Mouse (Mus musculus) lung, postnatal 10 days (tissue): Measurements from ENCODE around the gene Ryr2.
"Not testable (repeated sequence)": the region's sequence is repeated elsewhere in the genome, so short reads cannot be mapped to it uniquely, and the experiment has no call there.

Experiments used
- DNase-seq: peaks from one replicate; pipeline ENCODE4 v3.0.0; 2021

Ryr2 gene

DNA sequence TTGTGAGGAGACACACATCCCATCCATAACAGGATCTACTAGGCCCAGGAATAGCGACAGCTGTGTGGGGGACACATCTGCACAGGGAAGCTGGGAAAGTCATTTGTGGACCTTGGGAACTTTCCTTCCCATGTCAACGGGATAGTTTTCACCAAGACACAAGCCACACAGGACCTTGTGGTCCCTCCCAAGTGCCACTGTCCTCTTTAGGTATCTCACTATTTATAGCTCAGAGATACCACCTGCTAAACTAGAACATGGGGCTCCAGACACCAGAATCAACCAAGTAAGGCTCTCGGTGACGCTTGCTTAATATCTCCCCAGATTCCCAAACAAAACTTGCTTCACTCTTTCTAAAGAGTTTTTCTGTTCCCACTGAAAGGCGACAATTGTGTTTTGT lies 73.5 kb downstream of the Ryr2 start:
- DNase-seq, result no peak

DNA sequence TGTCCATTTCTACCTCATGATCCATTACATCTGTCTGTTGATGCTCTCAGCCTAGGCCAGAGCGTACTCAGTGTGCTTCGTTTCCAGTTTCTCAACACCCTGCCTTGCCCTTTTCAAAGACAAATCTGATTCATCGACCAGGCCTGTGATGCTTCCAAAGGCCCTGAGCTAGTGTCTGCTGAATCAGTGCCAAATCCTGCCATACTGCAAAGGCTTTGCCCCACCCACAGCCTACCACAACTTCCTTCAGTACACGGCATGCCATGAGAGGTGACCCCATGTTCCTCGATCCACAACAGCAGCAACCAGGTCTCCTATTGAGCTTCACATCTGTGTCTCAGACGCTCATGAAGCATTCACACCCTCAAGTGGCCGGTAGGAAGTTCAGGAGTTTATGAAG lies 76.9 kb downstream of the Ryr2 start:
- DNase-seq, result no peak

DNA sequence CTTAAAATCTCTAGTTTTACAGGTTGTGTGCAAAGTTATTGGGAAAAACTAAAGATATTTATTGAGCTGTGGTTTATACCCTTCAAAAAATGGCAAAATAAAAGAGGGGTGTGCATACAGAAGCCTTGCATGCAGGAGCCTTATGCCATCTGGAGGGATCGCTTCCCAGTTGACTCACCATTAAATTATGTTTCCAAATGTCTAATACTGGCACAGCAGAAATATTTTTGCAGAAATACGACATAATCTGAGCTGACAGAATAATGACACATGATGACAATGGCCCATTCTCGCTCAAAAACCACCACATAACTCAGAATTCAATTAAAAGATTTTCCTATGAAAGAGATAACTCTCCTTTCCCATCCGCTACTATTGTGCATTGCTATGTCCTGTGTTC lies 77.4 kb downstream of the Ryr2 start:
- no peak for DNase-seq

DNA sequence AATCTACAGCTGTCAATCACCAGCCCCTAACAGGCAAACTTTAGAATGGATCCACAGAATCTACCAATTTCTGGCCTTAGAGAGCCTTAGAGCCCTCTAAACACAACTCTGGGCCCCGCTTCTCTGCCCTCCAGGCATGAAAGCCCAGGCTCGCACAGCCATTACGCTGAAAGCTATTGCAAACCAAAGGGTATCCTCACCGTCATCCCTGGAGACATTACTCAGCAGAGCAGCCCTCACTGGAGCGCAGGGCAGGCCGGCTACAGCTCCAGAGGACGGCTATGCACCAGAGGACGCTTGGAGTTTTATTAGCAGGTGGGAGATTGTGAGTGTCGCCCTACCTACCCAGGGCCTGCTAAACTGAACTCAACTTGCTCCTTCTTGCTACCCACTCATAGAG lies 88.7 kb downstream of the Ryr2 start:
- DNase-seq, result no peak

DNA sequence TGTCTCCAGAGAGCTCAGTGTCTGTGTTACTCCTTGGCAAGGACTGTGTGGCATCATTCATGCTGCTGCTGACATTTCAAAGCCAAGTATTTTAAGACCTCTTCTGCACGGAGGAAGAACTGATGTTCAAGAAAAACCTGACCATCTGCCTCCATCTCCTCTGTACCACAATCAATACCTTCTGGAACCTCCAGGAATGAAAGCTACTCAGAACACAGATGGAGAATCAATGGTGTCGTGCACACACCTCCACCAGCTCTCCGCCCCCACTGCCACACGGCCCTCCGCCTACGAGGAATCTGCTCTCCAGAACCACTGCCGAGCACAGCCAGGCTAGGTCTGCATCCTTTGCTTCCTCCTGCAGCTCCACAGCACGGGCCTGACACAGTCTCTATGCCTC lies 92.8 kb downstream of the Ryr2 start:
- DNase-seq, result no peak

DNA sequence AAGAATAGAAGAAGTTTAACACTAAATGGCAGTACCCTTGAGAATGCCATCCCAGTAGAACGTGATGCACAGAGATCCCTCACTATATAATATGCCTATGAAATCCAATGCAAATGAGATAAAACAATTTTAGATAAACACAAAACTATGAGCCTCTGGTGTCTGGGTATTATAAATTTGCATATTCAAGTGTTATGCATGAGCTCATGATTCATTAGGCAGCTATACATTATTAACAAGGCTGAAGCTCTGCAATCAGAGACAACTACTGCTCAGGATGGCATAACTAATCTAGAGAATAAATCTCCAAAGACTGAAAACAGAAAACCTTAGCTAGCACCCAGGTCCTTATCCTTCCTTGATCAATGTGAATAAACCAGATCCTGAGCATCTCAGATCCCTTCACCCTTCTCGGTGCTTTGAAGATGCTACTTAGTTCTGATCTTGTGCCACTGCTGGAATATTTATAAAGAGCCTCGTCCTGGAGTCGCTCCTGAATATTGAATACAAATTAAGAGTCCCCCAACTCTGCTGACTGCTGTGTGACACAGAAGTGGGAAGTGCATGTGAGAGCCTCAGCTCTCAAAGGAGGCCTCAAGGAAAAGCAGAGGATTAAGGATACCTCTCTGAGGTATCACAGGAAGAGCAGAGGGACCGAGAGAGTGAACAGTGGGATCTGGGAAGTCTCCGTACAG lies 97.6 kb downstream of the Ryr2 start:
- no peak for DNase-seq

DNA sequence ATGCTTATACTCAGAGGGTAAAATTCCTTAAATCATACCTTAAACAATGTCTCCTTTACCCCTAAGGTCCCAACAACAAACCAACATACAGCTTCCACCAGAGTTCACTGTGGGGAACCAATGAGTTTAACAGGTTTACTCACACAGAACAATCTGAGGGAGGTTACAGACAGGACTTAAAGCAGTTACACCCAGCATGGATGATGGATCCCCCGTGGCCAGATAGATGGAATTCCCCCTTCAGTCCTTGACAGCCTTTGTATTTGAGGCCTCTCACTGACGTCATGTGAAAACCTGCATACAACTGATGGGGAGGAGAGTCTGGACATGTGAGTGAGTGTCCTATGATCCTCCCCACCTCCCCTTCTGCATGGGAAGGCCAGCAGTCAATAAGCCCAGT lies 99.2 kb downstream of the Ryr2 start:
- no peak for DNase-seq

DNA sequence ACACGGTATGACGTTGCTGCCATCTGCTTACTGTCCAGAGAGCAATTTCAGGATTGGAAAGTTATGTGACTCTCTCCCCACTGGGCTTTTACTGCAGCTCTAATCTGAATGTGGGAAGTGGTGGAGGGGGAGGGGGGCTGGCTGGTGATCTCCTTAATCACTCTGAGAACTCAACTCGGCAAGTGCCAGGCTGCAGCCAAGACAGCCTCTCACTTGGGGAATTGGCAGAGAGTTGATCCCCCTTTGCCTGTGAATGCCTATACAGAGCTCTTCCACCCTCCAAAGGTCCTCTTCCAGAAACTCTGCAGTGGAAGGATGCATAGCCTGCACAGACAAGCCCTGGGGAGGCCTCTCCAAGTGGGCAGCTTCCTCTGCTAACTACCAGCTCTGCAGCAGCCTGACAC lies 104.9 kb downstream of the Ryr2 start:
- no peak for DNase-seq

DNA sequence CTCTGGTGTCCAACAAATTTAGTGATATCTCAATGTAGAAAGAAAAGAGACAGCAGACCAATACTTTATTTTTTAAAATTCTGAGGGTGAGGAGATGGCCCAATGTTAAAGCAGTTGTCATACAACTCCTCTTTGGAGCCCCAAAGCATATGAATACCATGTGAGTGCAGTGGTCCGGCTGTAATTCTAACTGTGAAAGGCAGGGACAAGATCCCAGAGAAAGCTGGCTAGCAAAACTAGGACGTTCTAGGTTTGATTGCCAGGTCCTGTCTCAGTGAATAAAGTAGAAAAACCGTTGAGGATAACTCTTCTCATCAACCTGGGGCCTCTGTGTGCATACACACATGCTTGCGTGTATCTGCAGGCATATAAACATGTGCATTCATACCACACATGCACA lies 106.9 kb downstream of the Ryr2 start:
- DNase-seq, result no peak

DNA sequence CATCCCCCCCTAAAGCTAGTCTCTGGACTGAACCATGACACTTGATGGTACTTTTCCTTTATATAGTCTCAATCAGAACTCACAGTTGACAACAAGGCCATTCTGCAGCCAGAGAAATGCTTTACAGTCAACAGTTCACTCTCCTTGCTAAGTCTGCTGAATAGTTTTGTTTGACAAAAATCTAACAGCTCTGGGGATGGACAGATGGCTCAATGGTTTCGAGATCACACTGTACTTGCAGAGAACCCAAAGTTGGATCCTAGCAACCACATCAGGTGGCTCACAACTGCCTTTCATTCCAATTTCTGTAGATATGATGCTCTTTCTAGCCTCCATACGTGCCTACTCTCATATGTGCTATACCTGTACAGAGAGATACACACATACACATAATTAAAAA lies 109.4 kb downstream of the Ryr2 start:
- DNase-seq, result no peak

DNA sequence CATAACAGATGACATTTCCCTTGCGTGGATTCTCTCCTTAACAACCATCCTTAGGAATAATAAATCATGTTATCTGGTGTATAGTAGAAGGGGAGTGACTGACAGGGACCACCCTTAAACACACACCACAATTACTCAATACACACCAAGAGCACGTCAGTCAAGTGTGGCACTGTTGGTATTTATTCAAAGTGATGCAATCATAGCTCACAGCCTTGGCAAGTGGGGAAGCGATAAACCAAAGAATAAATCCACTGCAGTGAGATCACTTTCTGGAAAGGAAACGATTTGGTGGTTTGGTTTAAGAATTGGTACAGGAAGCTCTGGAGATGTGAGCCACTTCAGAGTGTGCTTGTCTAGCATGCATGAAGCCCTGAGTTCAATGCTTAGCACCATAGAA lies 119.2 kb downstream of the Ryr2 start:
- DNase-seq, result no peak

DNA sequence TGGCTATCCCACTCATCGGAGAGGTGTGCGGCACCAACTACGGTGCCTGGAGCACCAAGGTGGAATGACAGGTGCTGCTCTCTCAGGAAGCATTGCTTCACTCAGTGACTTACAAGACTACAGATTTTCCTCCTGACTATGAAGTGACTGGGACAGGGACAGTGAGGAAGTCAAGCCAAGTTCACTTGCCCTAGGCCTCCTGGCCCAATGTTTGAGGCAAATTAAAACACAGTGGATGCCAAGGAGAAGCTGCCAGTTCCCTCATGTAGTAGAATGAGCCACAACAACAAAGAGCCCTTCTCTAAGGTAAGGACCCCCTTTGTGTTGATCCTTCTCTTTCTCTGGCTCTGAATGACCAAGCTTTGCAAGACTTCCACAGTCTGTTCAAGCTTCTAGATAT lies 121.7 kb downstream of the Ryr2 start:
- DNase-seq, result no peak

DNA sequence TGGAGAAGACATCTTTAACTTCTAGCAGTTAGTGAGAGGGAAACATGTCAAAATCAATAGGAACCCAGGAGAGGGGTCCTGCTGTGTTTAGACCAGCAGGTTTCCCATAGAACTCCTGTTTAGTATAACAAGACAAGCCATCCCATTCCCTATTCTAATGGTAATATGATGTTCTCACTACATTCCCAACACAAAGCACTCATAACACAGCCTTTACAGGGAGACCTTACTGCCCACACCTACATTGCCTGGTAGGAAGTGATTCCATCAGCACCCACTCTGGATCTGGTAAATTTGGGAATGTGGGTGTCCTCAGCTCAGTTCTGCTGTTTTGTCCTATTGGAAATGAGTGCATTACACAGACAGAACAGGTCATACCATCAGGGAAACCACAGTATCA lies 127.7 kb downstream of the Ryr2 start:
- DNase-seq, result no peak

DNA sequence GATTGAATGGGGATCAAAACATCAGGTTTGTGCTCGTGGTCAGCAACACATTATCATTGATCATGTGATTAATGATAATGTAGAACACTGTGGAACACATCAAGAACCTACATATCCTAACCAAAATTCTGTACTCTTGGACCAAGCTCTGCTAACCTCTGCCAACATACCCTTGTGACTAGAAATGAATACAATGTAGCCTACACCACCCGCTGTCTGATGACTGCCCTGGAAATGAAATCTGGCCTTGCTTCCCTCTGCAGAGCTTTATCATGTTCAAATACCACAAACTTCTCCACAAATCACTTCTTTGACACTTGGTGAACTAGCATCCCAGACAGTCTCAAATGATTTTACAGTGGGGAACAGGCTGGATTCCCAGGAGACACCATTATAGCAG lies 128.4 kb downstream of the Ryr2 start:
- DNase-seq, result no peak

DNA sequence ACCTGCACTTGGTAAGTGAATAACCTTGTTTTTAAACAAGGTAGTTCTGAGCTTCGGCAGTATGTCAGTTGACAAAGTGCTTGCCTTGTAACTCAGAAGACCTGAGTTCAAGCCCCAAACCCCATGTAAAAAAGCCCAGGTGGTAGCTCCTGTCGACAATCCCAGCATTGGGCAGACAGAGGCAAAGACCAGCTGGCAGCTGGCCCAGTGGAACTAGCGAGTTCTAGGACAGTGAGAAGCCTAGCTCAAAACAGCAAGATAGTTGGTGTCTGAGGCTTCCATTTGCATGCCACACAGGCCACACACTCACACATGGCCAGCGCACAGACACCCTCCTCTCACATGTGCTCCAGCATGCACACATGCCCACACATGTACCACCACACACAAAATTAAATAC lies 129.1 kb downstream of the Ryr2 start:
- no peak for DNase-seq

DNA sequence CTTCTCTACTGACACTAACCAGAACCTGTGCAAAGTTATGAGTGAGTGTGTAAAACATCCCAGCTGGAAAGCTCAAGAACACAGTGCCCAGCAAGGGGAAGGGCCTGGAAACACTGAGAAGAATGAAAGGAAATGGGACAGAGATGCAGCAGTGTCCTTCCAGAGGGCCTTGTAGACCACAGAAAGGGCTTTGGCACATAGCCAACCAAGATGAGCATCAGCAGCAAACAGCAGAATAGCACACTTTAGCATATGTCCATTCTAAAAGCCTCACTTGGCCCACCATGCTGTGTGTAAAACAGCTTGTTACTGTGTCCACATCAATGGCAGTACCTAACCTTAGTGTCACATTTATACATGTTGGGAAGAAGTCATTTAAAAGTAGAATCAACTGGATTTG lies 142.4 kb downstream of the Ryr2 start:
- peak; percentile 12 for DNase-seq

DNA sequence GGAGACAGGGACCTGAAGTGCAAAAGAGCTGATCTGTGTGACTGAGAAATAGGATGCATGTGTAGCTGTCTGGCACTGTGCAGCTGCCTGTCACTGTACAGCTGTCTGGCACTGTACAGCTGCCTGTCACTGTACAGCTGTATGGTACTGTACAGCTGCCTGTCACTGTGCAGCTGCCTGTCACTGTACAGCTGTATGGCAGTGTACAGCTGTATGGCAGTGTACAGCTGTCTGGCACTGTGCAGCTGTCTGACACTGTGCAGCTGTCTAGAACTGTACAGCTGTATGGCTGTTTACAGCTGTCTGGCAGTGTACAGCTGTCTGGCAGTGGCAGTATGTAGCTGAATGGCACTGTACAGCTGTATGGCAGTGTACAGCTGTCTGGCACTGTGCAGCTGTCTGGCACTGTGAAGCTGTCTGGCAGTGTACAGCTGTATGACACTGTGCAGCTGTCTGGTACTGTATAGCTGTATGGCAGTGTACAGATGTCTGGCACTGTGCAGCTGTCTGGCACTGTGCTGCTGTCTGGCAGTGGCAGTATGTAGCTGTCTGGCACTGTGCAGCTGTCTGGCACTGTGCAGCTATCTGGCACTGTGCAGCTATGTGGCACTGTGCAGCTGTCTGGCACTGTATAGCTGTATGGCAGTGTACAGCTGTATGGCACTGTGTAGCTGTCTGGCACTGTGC lies 147.1 kb downstream of the Ryr2 start:
- no peak for DNase-seq

DNA sequence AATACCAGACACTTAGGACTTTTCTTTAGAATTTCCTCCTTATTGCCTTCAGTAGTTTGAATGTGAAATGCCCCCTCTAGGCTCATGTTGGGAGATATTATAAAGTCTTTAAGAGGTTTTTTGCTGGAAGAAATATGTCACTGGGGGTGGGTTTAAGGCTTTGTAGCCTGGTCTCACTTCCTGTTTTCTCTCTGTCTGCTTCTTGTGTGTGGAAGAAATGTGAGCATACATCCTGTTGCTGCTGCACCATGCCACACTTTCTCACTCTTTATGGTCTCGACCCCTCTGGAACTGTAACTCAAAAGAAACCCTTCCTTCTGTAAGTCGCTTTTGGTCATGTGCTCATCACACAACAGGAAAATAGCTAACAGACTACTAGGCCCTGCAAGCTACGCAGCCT lies 147.9 kb downstream of the Ryr2 start:
- DNase-seq, result no peak

DNA sequence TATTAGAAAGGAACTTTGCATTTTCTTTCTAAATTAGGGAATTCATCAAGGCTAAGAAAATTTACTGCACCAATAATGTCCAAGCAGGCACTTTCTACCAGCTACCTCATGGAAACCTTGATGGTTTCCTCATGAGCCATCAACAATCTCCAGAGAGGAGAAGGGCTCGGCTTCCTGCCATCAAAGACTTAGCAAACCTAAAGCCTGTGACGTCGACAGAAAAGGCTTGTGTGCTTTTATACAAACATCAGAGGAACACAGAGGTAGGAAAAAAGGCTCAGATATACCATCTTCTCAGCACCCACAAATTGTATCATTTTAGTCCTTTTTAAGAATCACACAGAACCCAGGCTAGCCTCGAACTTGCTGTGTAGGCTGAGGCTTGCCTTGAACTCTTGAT lies 148.5 kb downstream of the Ryr2 start:
- no peak for DNase-seq

DNA sequence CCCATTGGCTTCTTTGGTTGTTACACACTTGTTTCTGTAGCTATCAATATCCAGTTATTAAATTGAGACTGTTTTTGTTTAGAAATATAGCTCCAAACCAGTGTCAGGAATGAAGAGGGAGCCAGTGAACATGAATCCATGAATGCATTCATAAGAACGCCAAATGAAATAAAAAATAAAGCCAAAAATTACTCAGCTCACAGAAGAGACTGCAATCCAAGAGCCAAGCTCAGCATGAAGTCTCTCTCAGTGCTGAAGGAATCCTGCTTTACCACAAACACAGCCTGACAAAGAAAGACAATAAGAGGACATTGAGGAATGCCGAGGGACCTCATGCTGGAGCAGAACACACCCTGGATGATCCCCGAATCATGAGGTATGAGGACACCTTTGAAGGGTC lies 154.8 kb downstream of the Ryr2 start:
- DNase-seq, result no peak

DNA sequence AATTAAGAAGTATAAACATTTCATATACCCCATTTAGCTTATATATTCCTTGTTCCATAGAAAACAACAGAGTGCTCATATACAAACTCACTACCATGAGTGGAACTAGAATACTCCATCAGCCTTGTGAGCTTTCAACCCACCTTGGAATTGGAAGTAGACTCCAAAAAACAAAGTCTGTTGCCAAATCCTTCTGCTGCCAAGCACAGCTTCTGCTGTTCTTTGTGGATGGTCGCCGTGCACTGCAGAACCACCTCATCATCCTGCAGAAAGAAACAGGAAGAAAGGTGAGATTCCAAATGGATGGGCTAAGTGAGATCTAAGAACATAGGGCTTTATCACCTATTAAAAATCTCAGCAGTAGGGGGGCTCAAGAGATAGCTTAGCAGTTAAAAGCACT lies 161.0 kb downstream of the Ryr2 start:
- DNase-seq, result no peak

DNA sequence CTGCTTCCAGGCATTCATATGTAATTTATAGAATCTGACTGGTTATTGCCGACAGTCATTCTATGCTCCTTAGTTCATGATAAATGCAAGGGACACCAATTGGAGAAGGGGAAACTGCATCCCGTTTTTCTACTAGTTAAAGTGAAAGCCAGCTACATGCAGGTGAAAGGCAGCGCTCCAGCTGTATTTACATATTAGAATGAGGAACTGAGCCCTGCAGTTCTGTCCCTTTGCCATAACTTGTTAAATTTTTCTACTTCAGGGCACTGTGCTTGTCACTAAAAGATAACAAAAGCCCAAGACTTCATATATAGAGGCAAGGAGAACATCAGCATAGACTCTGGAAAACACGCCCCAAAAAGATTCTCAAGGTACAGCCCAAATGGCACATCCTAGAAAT lies 165.0 kb downstream of the Ryr2 start:
- no peak for DNase-seq

DNA sequence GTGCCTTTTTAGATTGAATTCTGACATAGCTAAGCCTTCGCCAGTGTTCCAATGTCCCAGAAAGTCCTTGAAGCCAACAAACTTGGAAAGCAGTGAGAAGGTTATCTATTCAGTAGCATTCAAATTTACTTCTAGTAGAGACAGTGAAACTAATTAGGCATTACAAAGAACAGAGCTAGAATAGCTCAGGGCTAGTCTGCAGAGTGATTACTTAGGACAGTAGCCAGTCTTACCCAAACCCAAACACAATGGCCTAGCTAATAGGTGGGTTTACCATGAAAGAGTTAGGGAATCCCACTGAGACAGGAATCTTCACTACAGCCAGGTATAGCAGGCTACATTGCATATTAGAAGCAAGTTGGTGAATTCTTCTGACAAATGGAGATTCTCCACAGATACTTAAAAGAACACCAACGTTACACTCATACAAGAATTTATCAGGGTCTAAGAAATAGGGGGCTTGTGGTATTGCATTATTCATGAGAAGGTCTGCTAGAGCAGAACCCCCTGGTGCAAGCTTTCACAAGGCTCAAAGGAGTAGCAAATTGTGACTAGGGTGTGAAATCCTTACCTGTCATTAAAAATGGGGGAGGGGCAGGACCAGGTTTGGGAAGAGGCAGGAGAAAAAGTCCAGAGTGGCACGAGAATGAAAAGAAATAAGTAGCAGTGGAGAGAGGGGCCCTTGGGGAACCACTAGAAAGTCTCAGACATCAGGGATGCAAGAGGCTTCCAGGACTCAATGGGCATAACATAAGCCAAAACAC lies 172.3 kb downstream of the Ryr2 start:
- not testable (repeated sequence) for DNase-seq

DNA sequence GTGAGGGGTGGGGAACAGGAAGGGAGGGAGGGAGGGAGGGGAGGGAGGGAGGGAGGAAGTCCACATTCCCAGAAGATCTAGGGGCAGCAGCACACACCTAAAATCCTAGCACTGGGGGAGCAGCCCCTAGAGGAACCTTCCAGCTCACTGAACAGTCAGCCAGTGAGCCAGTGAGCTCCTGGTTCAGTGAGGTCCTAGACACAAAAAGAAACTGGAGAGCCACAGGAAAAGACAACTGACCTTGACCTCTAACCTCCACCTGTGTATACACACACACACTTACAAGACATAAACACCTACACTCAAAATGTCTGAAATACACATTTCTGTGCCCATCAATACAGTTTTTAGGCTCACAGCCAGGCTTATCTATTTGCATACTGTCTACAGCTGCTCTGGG lies 173.4 kb downstream of the Ryr2 start:
- no peak for DNase-seq
